Mouse (Mus musculus): ENCODE data around the gene Hint2. TPM values are rescaled to one million over a fixed set of nuclear protein-coding genes. Genes with fewer than 3 reads are reported as not detected.

The Hint2 gene
- polyA plus RNA-seq (2012; rRNA removed; ENCODE audit: low replicate concordance) = 62.8 and 89.1 TPM in 2 replicates

DNA sequence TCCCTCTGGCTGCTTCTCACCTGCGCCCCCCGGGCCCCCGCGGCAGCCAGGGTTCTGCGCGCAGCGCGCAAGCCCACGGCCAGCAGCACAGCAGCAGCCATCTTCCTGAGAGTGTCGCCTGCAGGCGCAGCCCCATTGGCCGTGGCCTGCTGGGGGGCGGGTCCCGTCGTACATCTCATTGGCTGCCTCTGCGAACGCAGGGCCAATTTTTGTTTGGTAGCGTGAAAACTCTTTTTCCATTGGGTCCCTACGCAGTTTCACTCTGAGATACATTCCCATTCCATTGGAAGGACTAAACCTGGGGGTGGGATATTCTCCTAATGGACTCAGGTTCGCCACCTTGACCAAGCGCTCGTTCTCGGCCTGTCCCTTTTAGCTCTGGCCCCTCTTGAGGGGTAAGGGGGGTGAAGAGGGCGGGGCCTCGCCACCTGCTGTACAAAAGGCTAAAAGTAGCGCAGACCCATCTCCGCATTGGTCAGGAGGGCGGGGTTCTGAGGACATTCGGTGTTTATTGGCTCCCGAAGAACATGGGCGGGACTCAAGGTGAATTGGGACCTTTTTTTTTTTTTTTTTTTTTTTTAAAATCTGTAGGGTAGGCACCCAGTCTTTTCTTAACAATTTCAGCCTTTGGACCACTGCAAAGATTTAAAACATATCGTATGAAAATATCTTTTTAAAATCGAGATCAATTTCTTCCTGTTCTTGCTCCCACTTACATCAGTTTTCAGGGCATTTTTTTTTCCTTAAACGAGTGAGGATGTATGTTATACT lies at the start of gene Hint2:
Hint2 (minus strand) TSS at position 128 of the 771 bp plus-strand sequence.

DNA sequence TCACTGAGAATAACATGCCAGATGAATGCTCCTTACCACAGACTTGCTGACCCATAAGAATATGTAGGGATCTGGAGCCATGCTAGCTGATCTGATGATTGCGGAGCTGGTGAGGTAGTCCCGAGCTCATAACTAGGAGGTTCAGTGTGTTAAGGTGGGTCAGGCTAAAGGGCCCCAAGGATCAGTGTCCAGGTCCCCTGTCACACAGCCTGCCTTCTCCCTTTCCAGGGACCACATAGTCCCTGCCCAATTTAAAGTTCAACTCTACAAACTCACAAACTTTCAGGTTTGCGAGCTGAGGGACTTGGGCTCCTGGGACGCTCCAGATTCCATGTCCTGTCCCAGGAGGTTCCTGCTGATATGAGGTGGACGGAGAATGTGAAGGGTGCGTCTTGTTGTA lies 44.4 kb upstream of the Hint2 start, which contains the start of gene Olfr70:
Olfr70 (minus strand) TSS at position 101 of the 400 bp plus-strand sequence.

DNA sequence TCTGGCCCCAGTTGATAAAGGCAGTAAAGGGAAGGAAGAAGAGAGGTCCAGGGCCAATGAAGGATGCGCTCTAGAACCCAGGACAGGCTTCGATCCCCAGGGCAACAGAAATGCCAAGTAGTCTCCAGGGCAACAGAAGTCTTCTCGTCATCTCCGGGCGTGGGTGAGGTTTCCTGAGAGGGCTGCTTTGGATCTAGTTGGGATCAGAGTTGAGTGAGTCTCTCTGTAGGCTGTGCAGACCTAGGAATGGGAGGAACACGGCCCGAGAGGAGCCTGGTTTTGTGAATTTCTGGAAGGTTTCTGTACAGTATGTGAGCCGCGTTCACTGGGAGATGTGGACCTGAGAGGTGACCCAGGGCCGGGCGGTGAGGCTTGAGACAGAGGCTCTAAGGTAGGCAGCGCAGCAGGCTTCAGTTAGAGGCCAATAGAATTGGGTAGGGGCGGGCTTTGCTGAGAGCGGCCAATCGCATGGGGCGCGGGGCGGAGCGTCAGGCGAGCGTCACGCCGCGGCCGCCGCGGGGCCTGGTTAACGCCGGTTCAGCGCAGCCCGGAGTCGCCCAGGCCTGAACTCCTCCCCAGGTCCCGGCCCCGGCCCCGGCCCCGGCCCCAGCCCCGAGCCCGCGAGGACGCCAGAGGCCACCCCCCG lies 12.6 kb upstream of the Hint2 start, which contains the start of the genes Tmem8b and Fam221b:
Tmem8b (plus strand) TSS at position 190 of the 646 bp plus-strand sequence.
Fam221b (minus strand) TSS at position 364 of the 646 bp plus-strand sequence.

DNA sequence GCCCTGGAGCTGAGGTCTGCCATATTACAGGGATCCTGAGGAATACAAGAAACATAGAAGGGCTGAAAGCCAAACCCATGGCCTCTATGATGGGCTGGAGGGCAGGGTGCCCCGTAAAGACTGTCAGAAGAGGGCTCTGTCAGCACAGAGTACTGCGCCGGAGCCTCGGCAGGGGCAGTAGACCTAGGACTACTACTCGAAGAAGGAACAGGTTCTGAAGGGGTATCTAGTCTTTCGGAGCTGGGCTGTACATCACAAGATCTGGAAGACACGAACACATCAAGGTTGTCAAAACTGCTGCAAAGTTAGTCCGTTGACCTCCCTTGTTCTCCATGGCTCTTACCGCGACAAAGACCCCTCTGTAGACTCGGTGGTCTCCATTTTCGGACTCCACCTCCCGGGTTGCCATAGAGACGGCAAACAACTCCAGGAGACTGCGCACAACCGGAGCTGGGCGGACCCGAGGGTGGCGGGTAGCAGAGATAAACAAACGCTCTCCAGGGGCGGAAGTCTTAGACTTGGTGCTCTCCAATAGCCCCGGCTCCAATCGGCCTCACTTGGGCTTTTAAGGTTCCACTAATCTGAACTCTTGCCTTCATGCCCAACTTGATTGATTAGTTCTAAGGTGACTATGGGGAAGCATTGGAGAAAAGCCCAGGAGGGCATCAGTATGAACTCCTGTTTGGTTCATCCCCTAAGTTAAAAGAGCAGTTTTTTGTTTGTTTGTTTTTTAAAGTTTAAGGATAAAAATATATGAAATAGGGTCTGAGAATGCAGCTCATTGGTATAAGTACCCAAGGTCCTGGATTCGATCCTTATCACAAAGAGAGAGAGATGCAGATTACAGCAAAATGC lies 2.9 kb downstream of the Hint2 start, which contains the start of gene Spag8:
Spag8 (minus strand) TSS at position 434 of the 855 bp plus-strand sequence.

GRCm38 (mm10) chr4:43631046-43631955 lies 25.0 kb downstream of the Hint2 start, which contains the start of gene Npr2:
TSS of gene Npr2 (plus strand) at chr4:43631935.

Other genes starting within 250 kb of the Hint2 start
- 0.15 and 0.32 TPM in 2 replicates for gene Fam166b, start 227.3 kb downstream of the Hint2 start, polyA plus RNA-seq (2012; rRNA removed; ENCODE audit: low replicate concordance)
- 82.2 and 96.7 TPM in 2 replicates for gene Tesk1, start 214.5 kb downstream of the Hint2 start, polyA plus RNA-seq (2012; rRNA removed; ENCODE audit: low replicate concordance)
- gene Cd72, start 201.8 kb downstream of the Hint2 start, polyA plus RNA-seq (2012; rRNA removed; ENCODE audit: low replicate concordance) = 2.3 and 3.4 TPM in 2 replicates
- 1.0 and 1.3 TPM in 2 replicates for gene Sit1, start 172.7 kb downstream of the Hint2 start, polyA plus RNA-seq (2012; rRNA removed; ENCODE audit: low replicate concordance)
- 470 and 876 TPM in 2 replicates for gene Ccdc107, start 163.6 kb downstream of the Hint2 start, polyA plus RNA-seq (2012; rRNA removed; ENCODE audit: low replicate concordance)
- gene Arhgef39, start 156.8 kb downstream of the Hint2 start, polyA plus RNA-seq (2012; rRNA removed; ENCODE audit: low replicate concordance) = 41.0 and 46.8 TPM in 2 replicates
- gene Car9, start 149.5 kb downstream of the Hint2 start, polyA plus RNA-seq (2012; rRNA removed; ENCODE audit: low replicate concordance) = 55.7 and 182 TPM in 2 replicates
- 26.4 and 45.4 TPM in 2 replicates for gene Tpm2, start 132.7 kb downstream of the Hint2 start, polyA plus RNA-seq (2012; rRNA removed; ENCODE audit: low replicate concordance)
- 123 and 169 TPM in 2 replicates for gene Creb3, start 94.1 kb downstream of the Hint2 start, polyA plus RNA-seq (2012; rRNA removed; ENCODE audit: low replicate concordance)
- gene Tln1, start 93.8 kb downstream of the Hint2 start, polyA plus RNA-seq (2012; rRNA removed; ENCODE audit: low replicate concordance) = 45.3 and 46.9 TPM in 2 replicates
- gene Rgp1, start 77.8 kb downstream of the Hint2 start, polyA plus RNA-seq (2012; rRNA removed; ENCODE audit: low replicate concordance) = 27.0 and 43.1 TPM in 2 replicates
- 6.5 and 8.3 TPM in 2 replicates for gene Gba2, start 77.6 kb downstream of the Hint2 start, polyA plus RNA-seq (2012; rRNA removed; ENCODE audit: low replicate concordance)
- gene Msmp, start 72.0 kb downstream of the Hint2 start, polyA plus RNA-seq (2012; rRNA removed; ENCODE audit: low replicate concordance) = 0.26 TPM in 1 of 2 replicates, not detected in the other
- gene Npr2, start 24.5 kb downstream of the Hint2 start, polyA plus RNA-seq (2012; rRNA removed; ENCODE audit: low replicate concordance) = 4.7 and 10.2 TPM in 2 replicates
- 0.52 and 0.68 TPM in 2 replicates for gene Spag8, start 2.9 kb downstream of the Hint2 start, polyA plus RNA-seq (2012; rRNA removed; ENCODE audit: low replicate concordance)
- gene Tmem8b, start 12.5 kb upstream of the Hint2 start, polyA plus RNA-seq (2012; rRNA removed; ENCODE audit: low replicate concordance) = 4.5 and 6.5 TPM in 2 replicates
- not detected in 2 replicates for gene Fam221b, start 12.7 kb upstream of the Hint2 start, polyA plus RNA-seq (2012; rRNA removed; ENCODE audit: low replicate concordance)
- not detected in 2 replicates for gene Olfr70, start 44.3 kb upstream of the Hint2 start, polyA plus RNA-seq (2012; rRNA removed; ENCODE audit: low replicate concordance)
- not detected in 2 replicates for gene Olfr71, start 53.8 kb upstream of the Hint2 start, polyA plus RNA-seq (2012; rRNA removed; ENCODE audit: low replicate concordance)
- gene Hrct1, start 70.7 kb upstream of the Hint2 start, polyA plus RNA-seq (2012; rRNA removed; ENCODE audit: low replicate concordance) = 2.7 and 2.8 TPM in 2 replicates
- gene Spaar, start 73.6 kb upstream of the Hint2 start, polyA plus RNA-seq (2012; rRNA removed; ENCODE audit: low replicate concordance) = 0.65 and 0.94 TPM in 2 replicates
- not detected in 2 replicates for gene Olfr159, start 114.5 kb upstream of the Hint2 start, polyA plus RNA-seq (2012; rRNA removed; ENCODE audit: low replicate concordance)
- not detected in 2 replicates for gene Olfr156, start 167.4 kb upstream of the Hint2 start, polyA plus RNA-seq (2012; rRNA removed; ENCODE audit: low replicate concordance)
- gene Olfr157, start 183.7 kb upstream of the Hint2 start, polyA plus RNA-seq (2012; rRNA removed; ENCODE audit: low replicate concordance) = not detected in 2 replicates
- not detected in 2 replicates for gene Olfr155, start 195.1 kb upstream of the Hint2 start, polyA plus RNA-seq (2012; rRNA removed; ENCODE audit: low replicate concordance)
- gene Reck, start 219.1 kb upstream of the Hint2 start, polyA plus RNA-seq (2012; rRNA removed; ENCODE audit: low replicate concordance) = 1.3 and 3.3 TPM in 2 replicates